Mouse (Mus musculus): ENCODE results near the gene Pcdh18. TPM values are rescaled to one million over a fixed set of nuclear protein-coding genes. Genes with fewer than 3 reads are reported as not detected.

Gene Pcdh18
- polyA plus RNA-seq (2017; shearing (Covaris generic)) = not detected

DNA sequence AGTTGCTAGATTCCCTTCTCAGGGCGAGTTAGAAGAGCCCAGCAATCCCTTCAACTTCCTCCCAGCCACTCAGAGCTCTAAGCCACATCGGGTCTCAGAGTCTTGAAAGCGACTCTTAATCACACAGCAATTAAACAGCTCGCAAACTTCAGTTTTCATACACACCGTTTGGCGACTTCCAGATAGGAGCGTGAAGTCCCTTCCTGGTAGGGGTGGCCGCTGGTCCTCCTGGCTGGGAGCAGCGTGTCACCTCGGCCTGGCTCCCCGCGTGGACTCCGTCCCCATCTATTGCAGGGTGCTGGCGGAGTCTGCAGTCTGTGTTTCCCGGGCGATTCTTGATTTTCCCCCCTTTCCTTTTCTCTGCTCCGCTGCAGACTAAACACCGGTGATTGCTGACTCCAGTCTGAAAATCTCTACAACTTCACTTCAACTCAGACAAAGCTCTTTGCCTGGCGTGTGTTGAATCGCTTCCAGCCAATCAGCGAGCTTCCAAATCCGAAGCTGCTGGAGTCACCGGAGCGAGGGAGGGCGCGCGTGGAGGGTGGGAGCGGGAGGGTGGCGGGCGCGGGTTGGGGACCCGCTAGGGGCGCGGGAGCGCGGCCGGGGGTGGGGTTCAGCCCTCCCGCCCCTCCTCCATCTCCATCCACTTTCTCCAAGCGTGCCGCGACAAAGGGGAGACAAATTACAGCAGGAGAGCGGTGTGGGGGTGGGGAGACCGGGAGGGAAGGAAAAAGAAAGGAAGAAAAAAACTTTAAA is at the start of gene Pcdh18:
Pcdh18 (minus strand) TSS at position 456 of the 756 bp plus-strand sequence.
- no peak for ATAC-seq

DNA sequence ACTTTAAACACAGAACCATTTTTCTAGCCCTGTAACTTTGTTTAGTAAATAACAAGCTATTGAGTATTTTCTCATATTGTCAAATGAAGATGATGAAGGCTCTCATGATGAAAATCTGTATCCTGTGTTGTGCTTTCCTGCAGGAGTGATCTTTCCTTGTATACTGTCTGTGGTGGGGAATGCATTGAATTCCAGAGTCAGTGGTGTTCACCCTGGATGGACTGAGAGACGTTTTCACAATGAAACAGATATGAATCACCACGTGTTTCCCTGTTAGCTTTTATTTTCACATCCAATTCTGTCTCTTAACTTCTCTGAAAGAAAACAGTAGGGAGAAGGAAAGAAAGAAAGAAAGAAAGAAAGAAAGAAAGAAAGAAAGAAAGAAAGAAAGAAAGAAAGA is 49.7 kb upstream of the Pcdh18 start:
- ATAC-seq = no peak

DNA sequence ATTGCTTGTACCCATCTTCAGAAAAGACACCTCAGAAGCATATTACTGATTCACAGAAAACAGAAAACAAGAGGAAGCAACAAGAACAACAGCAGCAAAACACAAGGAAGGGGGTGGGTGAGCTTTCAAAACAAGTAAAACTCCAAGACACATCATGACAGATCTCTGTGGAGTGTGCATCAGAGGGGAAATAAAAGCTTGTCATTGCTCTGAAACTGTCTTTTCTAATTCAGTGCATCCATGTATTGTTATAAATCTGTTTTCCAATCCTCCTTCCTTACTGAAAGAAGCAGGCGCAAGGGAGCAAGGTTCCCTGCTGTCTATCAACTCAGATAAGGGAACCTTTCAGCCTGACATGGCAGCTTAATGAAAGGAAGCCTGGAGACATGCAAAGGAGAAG is 48.4 kb upstream of the Pcdh18 start:
- ATAC-seq = no peak

GRCm38 (mm10) chr3:49788296-49788695 is 31.2 kb upstream of the Pcdh18 start:
- ATAC-seq = no peak

GRCm38 (mm10) chr3:49787719-49788118 is 30.6 kb upstream of the Pcdh18 start:
- ATAC-seq = no peak

- no peak for ATAC-seq
Observed at GRCm38 (mm10) chr3:49768992-49769738, 12.0 kb upstream of the Pcdh18 start.

- ATAC-seq = no peak
Observed at GRCm38 (mm10) chr3:49762711-49763110, 5.6 kb upstream of the Pcdh18 start.

DNA sequence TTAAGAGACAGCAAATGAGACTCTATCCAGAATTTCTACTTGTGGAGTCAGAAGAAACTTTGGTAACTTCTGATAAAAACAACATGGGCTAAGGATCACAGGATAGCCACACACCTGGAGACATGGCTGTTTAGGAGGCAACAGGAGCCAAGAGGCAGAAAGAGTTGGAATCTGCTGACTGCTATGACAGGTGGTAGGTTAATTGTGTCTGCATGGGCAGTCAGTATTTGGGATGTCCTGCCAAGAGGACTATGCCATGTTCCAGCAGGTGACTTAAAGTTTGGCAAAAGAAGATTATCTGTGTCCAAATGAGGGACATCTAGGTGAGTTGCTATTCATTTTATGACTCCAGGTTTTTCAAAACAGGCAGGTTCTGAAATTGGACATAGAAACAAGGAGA is 4.8 kb upstream of the Pcdh18 start:
- no peak for ATAC-seq

DNA sequence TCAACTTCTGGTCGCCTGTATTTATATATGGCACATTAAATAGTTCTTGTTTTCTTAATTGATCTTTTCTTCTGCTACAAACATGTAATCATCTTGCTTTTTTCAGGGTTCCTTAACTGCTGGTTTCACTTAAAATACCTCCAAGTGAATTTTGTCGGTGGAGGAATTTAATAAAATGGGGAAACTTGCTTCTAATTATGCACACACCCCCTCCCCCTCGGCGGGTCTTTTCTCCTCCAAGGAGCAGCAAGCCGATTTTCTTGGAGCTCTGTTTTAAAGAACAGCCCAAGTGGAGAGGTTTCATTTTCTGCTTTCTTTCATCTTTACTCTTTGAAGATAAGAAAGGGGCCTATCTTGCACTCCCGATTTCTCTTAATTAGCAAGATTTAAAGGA is 498 bp upstream of the Pcdh18 start:
- ATAC-seq = no peak

DNA sequence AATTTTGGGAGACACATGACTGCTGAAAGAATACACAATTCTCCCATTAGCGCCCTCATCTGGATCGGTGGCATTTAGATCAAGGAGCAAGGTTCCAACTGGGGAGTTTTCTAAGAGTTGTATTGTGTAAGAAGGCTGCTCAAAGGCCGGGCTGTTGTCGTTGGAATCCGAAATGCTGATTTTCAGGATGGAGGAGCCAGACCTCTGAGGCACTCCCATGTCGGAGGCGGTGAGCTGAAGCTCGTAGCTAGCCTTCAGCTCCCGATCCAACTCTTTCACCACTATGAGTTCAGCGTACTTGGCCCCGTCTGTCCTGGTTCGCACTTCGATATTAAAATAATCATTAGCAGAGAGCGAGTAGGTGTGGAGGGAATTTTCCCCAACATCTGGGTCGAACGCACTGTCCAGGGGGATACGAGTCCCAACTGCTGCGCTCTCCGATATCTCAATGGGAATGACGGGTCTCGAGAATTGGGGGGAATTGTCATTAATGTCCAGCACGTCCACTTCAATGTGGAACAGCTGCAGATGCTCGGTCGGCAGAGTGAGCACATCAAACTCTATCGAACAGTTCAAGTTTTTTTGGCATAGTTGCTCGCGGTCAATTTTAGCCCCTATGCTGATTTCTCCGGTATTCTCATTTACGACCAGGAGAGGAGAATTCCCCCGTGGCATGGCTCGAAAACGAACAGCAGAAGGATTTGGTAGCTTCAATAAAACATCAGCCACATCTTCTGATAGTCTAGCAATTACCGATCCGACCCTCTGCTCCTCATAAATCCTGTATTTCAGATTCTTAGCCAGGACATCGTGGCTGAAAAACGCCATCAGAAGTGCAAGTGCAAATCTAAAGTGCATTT is 909 bp downstream of the Pcdh18 start:
- no peak for ATAC-seq

DNA sequence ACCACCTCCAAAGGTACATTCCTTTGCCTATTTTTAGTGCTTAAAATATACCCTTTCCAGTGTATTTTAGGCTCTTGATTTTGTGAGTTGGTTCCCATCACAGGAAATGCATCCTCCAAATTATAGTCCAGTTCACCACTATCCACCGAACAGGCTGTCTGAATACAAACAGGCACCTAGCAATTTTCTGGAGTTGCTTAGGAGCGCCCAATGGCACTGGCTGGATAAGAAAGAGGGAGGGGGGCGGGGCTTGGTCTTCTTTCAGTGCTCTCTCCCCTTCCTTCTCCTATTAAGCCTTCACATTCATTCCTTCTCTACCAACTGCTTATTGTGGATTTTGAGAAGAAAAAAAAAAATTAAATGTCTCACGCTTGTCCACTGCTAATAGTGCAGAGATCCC is 4.4 kb downstream of the Pcdh18 start:
- ATAC-seq = no peak

DNA sequence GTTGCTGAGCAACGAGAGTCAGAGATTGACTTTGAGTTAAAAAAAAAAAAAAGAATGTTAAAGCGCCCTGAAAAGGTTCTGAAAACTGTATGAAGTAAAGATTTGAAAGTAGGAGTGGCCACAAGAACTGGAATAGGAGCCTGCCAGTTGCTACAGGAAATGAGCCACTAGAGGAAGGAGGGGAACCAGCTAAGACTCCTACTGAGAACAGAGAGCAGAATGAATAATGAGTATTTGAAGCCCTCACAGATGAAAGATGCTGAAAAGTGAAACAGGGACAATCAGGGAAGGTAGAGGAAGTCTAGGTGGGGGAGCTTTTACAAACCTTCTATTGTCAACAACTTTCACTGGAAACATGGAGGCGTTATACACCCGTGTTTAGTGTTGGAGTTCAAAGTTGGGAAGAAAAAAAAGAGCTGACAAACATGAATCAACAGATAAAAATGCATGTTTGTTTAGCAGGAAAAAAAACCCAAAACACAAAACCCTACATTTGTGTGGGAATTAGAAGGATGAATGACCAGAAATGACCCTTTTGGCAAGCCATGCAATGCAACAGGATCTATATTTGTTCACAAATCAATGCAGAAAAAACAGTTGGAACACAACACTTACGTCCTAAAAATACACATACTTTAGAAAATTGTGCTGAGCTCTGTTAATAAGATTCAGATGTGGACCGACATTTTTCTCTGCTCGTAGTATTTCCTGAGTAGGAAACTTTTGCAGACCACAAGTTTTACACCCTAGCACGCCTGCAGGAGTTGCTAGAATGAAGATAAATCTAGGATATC is 7.4 kb downstream of the Pcdh18 start:
- no peak for ATAC-seq

DNA sequence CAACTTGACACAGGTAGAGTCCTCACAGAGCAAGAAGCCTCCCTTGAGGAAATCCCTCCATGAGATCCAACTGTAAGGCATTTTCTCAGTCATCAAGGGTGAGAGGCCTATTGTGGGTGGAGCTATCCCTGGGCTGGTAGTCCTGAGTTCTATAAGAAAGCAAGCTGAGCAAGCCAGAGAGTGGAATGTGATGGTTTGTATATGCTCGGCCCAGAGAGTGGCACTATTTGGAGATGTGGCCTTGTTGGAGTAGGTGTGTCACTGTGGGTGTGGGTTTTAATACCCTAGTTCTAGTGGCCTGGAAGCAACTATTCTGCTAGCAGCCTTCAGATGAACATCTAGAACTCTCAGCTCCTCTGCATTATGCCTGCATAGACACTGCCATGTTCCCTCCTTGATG is 9.1 kb downstream of the Pcdh18 start:
- ATAC-seq = no peak

DNA sequence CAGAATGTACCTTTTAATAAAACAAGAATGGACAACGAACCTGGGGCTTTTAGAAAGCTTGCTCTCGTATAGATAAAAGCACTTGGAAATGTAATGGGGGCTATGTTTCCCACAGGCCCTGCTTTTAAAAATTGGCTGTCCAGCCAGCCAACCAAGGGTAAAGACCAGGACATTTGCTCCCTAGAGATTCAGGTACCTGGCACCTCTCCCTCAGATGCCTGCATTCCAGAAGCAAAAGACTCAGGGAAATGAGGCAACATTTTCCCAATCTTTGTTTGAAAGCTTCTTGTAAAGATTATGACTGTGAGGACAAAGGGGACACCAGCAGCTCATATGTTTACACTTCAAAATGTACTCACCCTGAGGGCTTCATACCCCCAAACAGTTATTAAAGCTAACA is 18.1 kb downstream of the Pcdh18 start:
- ATAC-seq = no peak

GRCm38 (mm10) chr3:49738531-49738930 is 18.6 kb downstream of the Pcdh18 start:
- no peak for ATAC-seq

GRCm38 (mm10) chr3:49706503-49706902 is 50.6 kb downstream of the Pcdh18 start:
- ATAC-seq = no peak

GRCm38 (mm10) chr3:49699951-49700350 is 57.2 kb downstream of the Pcdh18 start:
- ATAC-seq = no peak
